Mouse (Mus musculus): ENCODE measurements at regions not wholly inside any gene's neighbourhood (a gene's known extent, or its start where the extent isn't known, plus 50 kb on each side); places are given as distances from the start of the nearest gene placed in this dataset.

- DNase-seq: no peak
Observed at GRCm38 (mm10) chr8:26445991-26446390, 326.7 kb downstream of the Gm45692 start.

- no peak for DNase-seq
Observed at GRCm38 (mm10) chr8:26447886-26448640, 328.7 kb downstream of the Gm45692 start.

- no peak for DNase-seq
Observed at GRCm38 (mm10) chr8:26449291-26449690, 330.0 kb downstream of the Gm45692 start.

- no peak for DNase-seq
Observed at GRCm38 (mm10) chr8:26450543-26450942, 331.2 kb downstream of the Gm45692 start.

- DNase-seq: no peak
Observed at GRCm38 (mm10) chr8:26452976-26453573, 333.7 kb downstream of the Gm45692 start.

GRCm38 (mm10) chr8:26465346-26465745 is 346.0 kb downstream of the Gm45692 start:
- no peak for DNase-seq

- no peak for DNase-seq
Observed at GRCm38 (mm10) chr8:26468441-26468840, 349.1 kb downstream of the Gm45692 start.

GRCm38 (mm10) chr8:26469705-26470104 is 350.4 kb downstream of the Gm45692 start:
- DNase-seq: no peak

- peak; percentile 28 to 46 for DNase-seq
Observed at GRCm38 (mm10) chr8:26471811-26472550, 352.6 kb downstream of the Gm45692 start.

GRCm38 (mm10) chr8:26484749-26485148 is 365.4 kb downstream of the Gm45692 start:
- no peak for DNase-seq

- no peak for DNase-seq
Observed at GRCm38 (mm10) chr8:26487866-26488265, 368.5 kb downstream of the Gm45692 start.

- no peak for DNase-seq
Observed at GRCm38 (mm10) chr8:26488590-26488989, 369.3 kb downstream of the Gm45692 start.

- no peak for DNase-seq
Observed at GRCm38 (mm10) chr8:26501196-26501813, 382.0 kb downstream of the Gm45692 start.

GRCm38 (mm10) chr8:26501814-26502572 is 382.7 kb downstream of the Gm45692 start:
- DNase-seq: peak in 1 of 2 experiments; percentile 10

- DNase-seq: no peak
Observed at GRCm38 (mm10) chr8:26502772-26503171, 383.4 kb downstream of the Gm45692 start.

GRCm38 (mm10) chr8:26503918-26504317 is 384.6 kb downstream of the Gm45692 start:
- DNase-seq: no peak

GRCm38 (mm10) chr8:26504319-26505035 is 385.1 kb downstream of the Gm45692 start:
- peak in 1 of 2 experiments; percentile 12 for DNase-seq

- DNase-seq: peak; percentile 10 to 21
Observed at GRCm38 (mm10) chr8:26507611-26508070, 388.3 kb downstream of the Gm45692 start.

- no peak for DNase-seq
Observed at GRCm38 (mm10) chr8:26509254-26509653, 389.9 kb downstream of the Gm45692 start.

GRCm38 (mm10) chr8:26513001-26513400 is 393.7 kb downstream of the Gm45692 start:
- DNase-seq: no peak

GRCm38 (mm10) chr8:26524237-26524636 is 404.9 kb downstream of the Gm45692 start:
- no peak for DNase-seq

Data from kidney, postnatal 4 days (tissue).